Mouse (Mus musculus) spleen, embryonic (tissue): ENCODE measurements around the gene Sfmbt1.

Source experiments
- CTCF ChIA-PET: fragments of 350-600 bp; sonication (Branson Sonifier 250); formaldehyde crosslinking; loops from one replicate; lab custom pipeline; 2022; lab: Charles Lee

Sfmbt1 gene

GRCm38 (mm10) chr14:30869391-30869801 lies 154.7 kb downstream of the Sfmbt1 start:
- CTCF ChIA-PET: no interaction called here

GRCm38 (mm10) chr14:30870206-30871147 lies 155.8 kb downstream of the Sfmbt1 start:
- CTCF ChIA-PET: no interaction called here
